Mouse (Mus musculus): ENCODE data around the gene Nin. TPM values are rescaled to one million over a fixed set of nuclear protein-coding genes. Genes with fewer than 3 reads are reported as not detected.

Gene Nin
- polyA plus RNA-seq, 1 experiment from 2014 or later, result 26.1 TPM

DNA sequence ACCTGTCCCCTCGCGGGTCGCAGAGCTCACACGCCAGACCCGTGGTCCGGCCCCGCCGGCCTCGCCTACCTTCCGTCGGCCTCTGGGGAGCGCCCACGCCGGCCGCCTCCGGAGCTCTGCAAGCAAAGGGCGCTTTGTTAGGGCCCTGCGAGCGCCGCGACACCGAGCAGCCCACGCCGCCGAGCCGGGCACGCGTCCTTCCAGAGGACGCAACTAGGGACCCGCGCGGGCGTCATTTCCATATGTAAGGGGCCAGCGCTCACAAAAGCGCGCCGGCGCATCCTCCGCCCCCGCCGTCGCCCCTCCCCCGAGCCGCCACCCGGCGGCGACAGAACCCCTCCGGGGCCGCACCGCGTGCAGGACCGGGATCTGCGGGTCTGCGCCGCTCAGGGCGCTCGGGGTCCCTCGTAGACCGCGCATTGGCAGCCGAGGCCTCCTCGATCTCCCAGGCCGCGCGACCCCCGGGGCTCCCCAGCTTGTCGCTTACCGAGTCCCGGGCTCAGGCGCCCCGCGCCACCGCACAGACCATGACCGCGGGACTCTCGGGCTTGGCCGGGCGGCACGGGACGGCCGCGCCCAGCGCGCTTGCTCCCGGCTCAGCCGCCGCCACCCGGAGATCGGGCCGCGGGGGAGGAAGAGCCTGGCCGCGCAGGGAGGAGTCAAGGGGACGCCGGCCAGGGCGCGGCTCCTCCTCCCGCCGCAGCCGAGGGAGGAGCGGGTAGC is 2.0 kb downstream of the Nin start:
- Histone ChIP-seq H3K4me2 (replicated peaks; ENCODE audit: low read depth, low read length) (peak overlapping the region; percentile 83), H3K27me3 (ENCODE audit: control insufficient read depth, insufficient read depth, low read length) (no peaks in the 10 kb centered on the region), H3K4me1 (ENCODE audit: control insufficient read depth, insufficient read depth, low read length) (peaks cover 17% of the 10 kb centered on the region), H3K9me3 (ENCODE audit: control insufficient read depth, low read depth, low read length) (no peaks in the 10 kb centered on the region), H3K9ac (replicated peaks; ENCODE audit: low read depth, low read length) (peak overlapping the region; percentile 70), H3K36me3 (ENCODE audit: control insufficient read depth, insufficient read depth, low read length) (no peaks in the 10 kb centered on the region), H3K27ac (ENCODE audit: low read length) (peak overlapping the region; percentile 80), H3K4me3 (ENCODE audit: low read depth, low read length) (peak overlapping the region; percentile 75)
- ATAC-seq (ENCODE audit: insufficient number of reproducible peaks, insufficient read depth, low FRiP score, low read depth), result peak; percentile 81
- WGBS, result under 1% methylated on average over 85 of the region's 101 CpGs

DNA sequence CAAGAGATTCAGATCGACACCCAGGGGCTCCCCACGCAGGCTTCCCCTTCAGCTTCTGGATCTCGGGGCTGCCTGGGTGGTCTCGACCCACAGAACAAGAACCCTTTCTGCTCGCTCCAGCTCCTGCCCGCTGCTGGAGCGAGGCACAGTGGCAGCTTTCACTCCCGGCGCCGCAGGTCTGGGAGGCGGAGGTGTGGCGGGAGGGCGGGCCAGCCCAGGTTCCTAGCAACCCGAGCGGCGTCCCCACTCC is 2.5 kb downstream of the Nin start:
- peak overlapping the region; percentile 83 for H3K4me2 ChIP-seq (replicated peaks; ENCODE audit: low read depth, low read length)
- no peaks in the 10 kb centered on the region for H3K9me3 ChIP-seq (ENCODE audit: control insufficient read depth, low read depth, low read length)
- no peaks in the 10 kb centered on the region for H3K27me3 ChIP-seq (ENCODE audit: control insufficient read depth, insufficient read depth, low read length)
- peak overlapping the region; percentile 75 for H3K4me3 ChIP-seq (ENCODE audit: low read depth, low read length)
- H3K36me3 ChIP-seq (ENCODE audit: control insufficient read depth, insufficient read depth, low read length), result no peaks in the 10 kb centered on the region
- peak overlapping the region; percentile 70 for H3K9ac ChIP-seq (replicated peaks; ENCODE audit: low read depth, low read length)
- peak; percentile 56 for ATAC-seq (ENCODE audit: insufficient number of reproducible peaks, insufficient read depth, low FRiP score, low read depth)
- under 1% methylated on average over 16 of the region's 16 CpGs for WGBS
- peak overlapping the region; percentile 80 for H3K27ac ChIP-seq (ENCODE audit: low read length)
- H3K4me1 ChIP-seq (ENCODE audit: control insufficient read depth, insufficient read depth, low read length), result peaks cover 22% of the 10 kb centered on the region

DNA sequence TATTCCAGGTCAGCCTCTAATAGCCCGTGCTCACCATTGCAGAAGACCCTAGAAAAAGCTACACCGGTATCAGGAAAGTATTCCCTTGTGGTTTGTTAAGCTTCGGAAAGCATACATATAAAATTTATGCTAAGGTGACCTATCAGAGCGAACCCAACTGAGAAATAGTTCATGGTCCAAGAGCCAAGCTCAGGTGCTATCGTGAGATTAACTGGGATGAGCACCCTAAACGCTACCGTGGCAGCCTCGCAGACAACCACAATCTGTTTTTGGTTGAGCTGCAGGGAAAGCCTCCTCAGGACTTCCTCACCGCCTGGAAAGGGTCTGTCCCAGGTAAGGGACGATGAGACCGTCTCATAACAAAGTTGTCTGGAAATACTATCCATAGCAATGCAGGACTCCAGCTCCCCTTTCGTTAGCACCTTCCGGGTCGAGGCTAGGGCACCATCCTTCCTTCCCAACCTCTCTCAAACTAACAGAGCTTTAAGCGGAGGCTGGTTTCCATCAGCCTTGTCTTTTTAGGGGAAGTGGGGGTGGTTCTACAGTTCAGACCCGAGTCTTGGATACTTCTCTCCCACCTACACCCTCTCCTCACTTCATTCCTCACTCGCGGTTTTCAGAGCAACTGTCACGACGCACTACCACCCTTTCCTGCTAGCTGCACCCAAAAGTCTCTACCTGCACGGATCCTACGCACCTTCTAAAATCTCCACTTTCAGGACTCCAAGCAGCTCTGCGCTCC is 3.0 kb downstream of the Nin start:
- ATAC-seq (ENCODE audit: insufficient number of reproducible peaks, insufficient read depth, low FRiP score, low read depth), result no peak
- H3K9ac ChIP-seq (replicated peaks; ENCODE audit: low read depth, low read length), result peak overlapping the region; percentile 70
- no peaks in the 10 kb centered on the region for H3K27me3 ChIP-seq (ENCODE audit: control insufficient read depth, insufficient read depth, low read length)
- WGBS, result 11% methylated on average over 23 of the region's 23 CpGs
- H3K27ac ChIP-seq (ENCODE audit: low read length), result peak overlapping the region; percentile 80; the same call in 1 of the 2 replicates
- peak overlapping the region; percentile 75 for H3K4me3 ChIP-seq (ENCODE audit: low read depth, low read length)
- H3K9me3 ChIP-seq (ENCODE audit: control insufficient read depth, low read depth, low read length), result no peaks in the 10 kb centered on the region
- no peaks in the 10 kb centered on the region for H3K36me3 ChIP-seq (ENCODE audit: control insufficient read depth, insufficient read depth, low read length)
- H3K4me1 ChIP-seq (ENCODE audit: control insufficient read depth, insufficient read depth, low read length), result peaks cover 26% of the 10 kb centered on the region
- peak overlapping the region; percentile 83 for H3K4me2 ChIP-seq (replicated peaks; ENCODE audit: low read depth, low read length)

DNA sequence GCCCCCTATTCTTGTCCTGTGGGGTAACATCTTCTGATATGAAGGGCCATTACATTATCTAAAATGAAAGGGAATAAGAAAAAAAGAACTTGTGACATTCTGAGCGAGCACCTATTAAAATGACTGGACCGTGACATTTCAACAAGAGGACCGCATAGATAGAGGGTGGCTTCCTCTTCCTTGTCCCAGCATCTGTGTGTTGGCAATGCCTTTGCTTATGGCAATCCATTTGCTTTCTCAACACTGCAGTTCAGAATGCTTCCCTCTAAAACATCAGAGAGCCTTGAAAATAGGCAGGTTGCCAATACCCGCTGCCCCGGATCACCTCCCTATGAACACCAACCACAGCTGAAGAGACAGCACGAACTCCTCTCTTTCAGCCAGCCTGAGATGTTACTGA is 3.6 kb downstream of the Nin start:
- ATAC-seq (ENCODE audit: insufficient number of reproducible peaks, insufficient read depth, low FRiP score, low read depth), result no peak
- Histone ChIP-seq H3K4me2 (replicated peaks; ENCODE audit: low read depth, low read length) (peak overlapping the region; percentile 83), H3K27ac (ENCODE audit: low read length) (no peak overlapping the region), H3K36me3 (ENCODE audit: control insufficient read depth, insufficient read depth, low read length) (no peaks in the 10 kb centered on the region), H3K27me3 (ENCODE audit: control insufficient read depth, insufficient read depth, low read length) (no peaks in the 10 kb centered on the region), H3K9me3 (ENCODE audit: control insufficient read depth, low read depth, low read length) (no peaks in the 10 kb centered on the region), H3K4me1 (ENCODE audit: control insufficient read depth, insufficient read depth, low read length) (peaks cover 27% of the 10 kb centered on the region), H3K4me3 (ENCODE audit: low read depth, low read length) (peak overlapping the region; percentile 75), H3K9ac (replicated peaks; ENCODE audit: low read depth, low read length) (no peak overlapping the region)
- 67% methylated on average over 6 of the region's 6 CpGs for WGBS

DNA sequence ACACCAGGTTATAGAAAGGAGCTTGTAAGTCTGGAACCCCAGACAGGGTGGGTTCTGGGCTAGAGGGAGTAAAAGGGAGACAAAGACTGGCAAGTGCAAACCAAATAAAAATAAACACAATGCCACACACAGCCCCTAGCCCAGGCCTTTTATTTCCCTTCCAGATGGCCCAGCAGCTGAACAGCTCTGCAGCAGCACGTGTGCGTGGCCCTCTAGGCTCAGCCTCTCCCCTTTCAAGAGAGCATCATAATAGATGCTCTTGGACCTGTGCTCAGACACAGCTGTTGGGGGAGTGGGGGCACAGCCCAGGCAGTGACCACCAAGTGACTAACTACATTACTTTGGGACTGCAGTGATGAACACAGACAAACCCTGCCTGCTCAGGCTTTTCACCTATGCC is 5.4 kb downstream of the Nin start:
- no peaks in the 10 kb centered on the region for H3K36me3 ChIP-seq (ENCODE audit: control insufficient read depth, insufficient read depth, low read length)
- no peak for ATAC-seq (ENCODE audit: insufficient number of reproducible peaks, insufficient read depth, low FRiP score, low read depth)
- H3K4me1 ChIP-seq (ENCODE audit: control insufficient read depth, insufficient read depth, low read length), result peaks cover 31% of the 10 kb centered on the region
- H3K27ac ChIP-seq (ENCODE audit: low read length), result no peak overlapping the region
- no peak overlapping the region for H3K4me3 ChIP-seq (ENCODE audit: low read depth, low read length)
- H3K9me3 ChIP-seq (ENCODE audit: control insufficient read depth, low read depth, low read length), result no peaks in the 10 kb centered on the region
- H3K27me3 ChIP-seq (ENCODE audit: control insufficient read depth, insufficient read depth, low read length), result no peaks in the 10 kb centered on the region
- H3K4me2 ChIP-seq (replicated peaks; ENCODE audit: low read depth, low read length), result no peak overlapping the region
- 56% methylated on average over 2 of the region's 2 CpGs for WGBS
- no peak overlapping the region for H3K9ac ChIP-seq (replicated peaks; ENCODE audit: low read depth, low read length)

DNA sequence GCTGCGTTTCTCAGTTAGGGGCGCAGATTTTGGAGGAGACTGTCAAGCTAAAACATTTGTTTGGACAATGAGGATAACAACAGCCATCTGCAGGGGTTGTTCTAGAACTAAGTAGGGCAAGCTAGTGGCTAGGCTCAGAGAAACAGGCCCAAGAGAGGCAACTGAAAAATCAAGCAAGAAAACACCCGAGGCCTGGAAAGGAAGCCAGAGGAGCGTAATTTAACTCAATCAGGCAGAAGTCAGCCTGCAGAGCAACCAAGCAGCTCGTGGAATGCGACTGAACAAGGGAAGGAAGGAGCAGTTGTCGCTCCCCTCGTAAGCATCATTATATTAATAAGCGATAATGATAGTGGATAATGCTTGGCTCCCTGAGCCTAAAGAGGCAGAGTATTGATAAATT is 7.0 kb downstream of the Nin start:
- Histone ChIP-seq H3K36me3 (ENCODE audit: control insufficient read depth, insufficient read depth, low read length) (no peaks in the 10 kb centered on the region), H3K27me3 (ENCODE audit: control insufficient read depth, insufficient read depth, low read length) (no peaks in the 10 kb centered on the region), H3K9ac (replicated peaks; ENCODE audit: low read depth, low read length) (no peak overlapping the region), H3K4me3 (ENCODE audit: low read depth, low read length) (no peak overlapping the region), H3K4me1 (ENCODE audit: control insufficient read depth, insufficient read depth, low read length) (peaks cover 32% of the 10 kb centered on the region), H3K9me3 (ENCODE audit: control insufficient read depth, low read depth, low read length) (no peaks in the 10 kb centered on the region), H3K4me2 (replicated peaks; ENCODE audit: low read depth, low read length) (no peak overlapping the region), H3K27ac (ENCODE audit: low read length) (peak overlapping the region; percentile 78)
- ATAC-seq (ENCODE audit: insufficient number of reproducible peaks, insufficient read depth, low FRiP score, low read depth), result no peak
- WGBS, result 56% methylated on average over 9 of the region's 9 CpGs

DNA sequence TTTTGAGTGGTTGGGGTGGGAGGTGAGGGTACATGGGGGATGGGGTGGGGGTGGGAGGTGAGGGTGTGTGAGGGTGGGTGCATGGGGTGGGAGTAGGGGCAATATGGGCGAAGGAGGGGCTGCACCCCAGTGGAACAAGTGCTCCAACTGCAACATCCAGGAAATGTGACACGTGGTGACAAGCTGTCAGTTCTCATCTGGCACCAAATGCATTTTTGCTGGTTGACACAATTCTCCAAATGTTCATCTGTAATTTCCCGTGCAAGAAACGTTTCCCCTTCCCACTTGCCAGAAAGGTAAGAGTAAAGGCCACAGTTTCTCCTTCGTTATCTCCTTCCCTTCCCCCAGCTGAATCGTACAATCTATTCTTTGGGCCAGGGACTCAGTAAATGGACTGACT is 7.6 kb downstream of the Nin start:
- Histone ChIP-seq H3K27ac (ENCODE audit: low read length) (peak overlapping the region; percentile 78; the same call in 1 of the 2 replicates), H3K4me1 (ENCODE audit: control insufficient read depth, insufficient read depth, low read length) (peaks cover 34% of the 10 kb centered on the region), H3K4me2 (replicated peaks; ENCODE audit: low read depth, low read length) (no peak overlapping the region), H3K4me3 (ENCODE audit: low read depth, low read length) (no peak overlapping the region), H3K9ac (replicated peaks; ENCODE audit: low read depth, low read length) (no peak overlapping the region), H3K36me3 (ENCODE audit: control insufficient read depth, insufficient read depth, low read length) (no peaks in the 10 kb centered on the region; the same call in 1 of the 2 replicates), H3K27me3 (ENCODE audit: control insufficient read depth, insufficient read depth, low read length) (no peaks in the 10 kb centered on the region), H3K9me3 (ENCODE audit: control insufficient read depth, low read depth, low read length) (no peaks in the 10 kb centered on the region)
- no peak for ATAC-seq (ENCODE audit: insufficient number of reproducible peaks, insufficient read depth, low FRiP score, low read depth)
- 66% methylated on average over 6 of the region's 6 CpGs for WGBS

DNA sequence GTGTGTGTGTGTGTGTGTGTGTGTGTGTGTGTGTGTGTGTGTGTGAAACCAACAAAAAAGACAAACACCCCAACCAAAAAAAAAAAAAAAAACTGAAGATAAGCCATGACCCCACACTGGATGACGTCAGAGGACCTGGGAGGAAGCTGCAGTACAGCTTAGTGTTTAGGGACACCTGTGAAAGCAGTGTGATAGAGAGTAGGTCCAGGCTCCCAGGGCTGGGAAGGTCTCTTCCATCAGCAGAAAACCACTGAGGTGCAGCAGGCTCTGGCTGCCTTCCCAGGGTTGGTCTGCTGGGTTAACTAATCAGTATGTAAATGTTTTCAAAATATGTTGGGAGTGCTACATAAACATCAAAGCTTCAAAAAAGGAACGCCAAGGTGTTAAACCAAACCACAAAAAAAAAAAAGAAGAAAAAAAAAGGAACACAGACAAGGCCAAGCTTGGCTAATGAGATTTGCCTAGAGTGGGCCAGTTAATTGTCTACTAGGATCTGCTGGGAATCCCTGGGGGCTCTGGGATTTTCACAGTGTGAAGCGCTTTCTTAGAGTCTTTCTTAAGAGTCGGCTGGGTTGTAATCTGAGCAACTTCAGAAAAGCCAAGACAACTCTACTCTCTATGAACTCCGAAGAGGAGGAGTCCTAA is 8.6 kb downstream of the Nin start:
- WGBS, result 37% methylated on average over 5 of the region's 5 CpGs
- H3K4me3 ChIP-seq (ENCODE audit: low read depth, low read length), result no peak overlapping the region
- H3K4me1 ChIP-seq (ENCODE audit: control insufficient read depth, insufficient read depth, low read length), result peaks cover 27% of the 10 kb centered on the region
- ATAC-seq (ENCODE audit: insufficient number of reproducible peaks, insufficient read depth, low FRiP score, low read depth), result no peak
- no peaks in the 10 kb centered on the region for H3K9me3 ChIP-seq (ENCODE audit: control insufficient read depth, low read depth, low read length)
- no peaks in the 10 kb centered on the region; the same call in 1 of the 2 replicates for H3K36me3 ChIP-seq (ENCODE audit: control insufficient read depth, insufficient read depth, low read length)
- H3K9ac ChIP-seq (replicated peaks; ENCODE audit: low read depth, low read length), result no peak overlapping the region
- H3K27me3 ChIP-seq (ENCODE audit: control insufficient read depth, insufficient read depth, low read length), result no peaks in the 10 kb centered on the region
- H3K27ac ChIP-seq (ENCODE audit: low read length), result no peak overlapping the region
- H3K4me2 ChIP-seq (replicated peaks; ENCODE audit: low read depth, low read length), result no peak overlapping the region
